Mouse (Mus musculus): Measurements from ENCODE around the gene Catsperd. TPM values are rescaled to one million over a fixed set of nuclear protein-coding genes. Genes with fewer than 3 reads are reported as not detected.

Gene Catsperd
- polyA plus RNA-seq, 1 experiment: 0.25 TPM

- Histone ChIP-seq H3K4me3 (ENCODE audit: low read depth, low read length) (no peak overlapping the region), H3K36me3 (ENCODE audit: control insufficient read depth, insufficient read depth, low read length) (peaks cover 32% of the 10 kb centered on the region), H3K27ac (ENCODE audit: insufficient read depth, low read depth, low read length) (no peak overlapping the region), H3K27me3 (ENCODE audit: control insufficient read depth, insufficient read depth, low read length) (no peaks in the 10 kb centered on the region), H3K4me1 (ENCODE audit: control insufficient read depth, insufficient read depth, insufficient read length, low read length) (no peaks in the 10 kb centered on the region; the same call in 1 of the 2 replicates)
- no peak for TF ChIP-seq POLR2A (IDR thresholded peaks at IDR 0.05; ENCODE audit: low read depth, low read length)
- TF ChIP-seq CTCF (IDR thresholded peaks at IDR 0.05; ENCODE audit: extremely low read depth, insufficient read length, insufficient replicate concordance, low read depth, low read length): no peak
- WGBS: 64% methylated on average over 5 of the region's 5 CpGs
These were observed 55.7 kb downstream of the Catsperd start for GRCm38 (mm10) chr17:56683546-56684140.

GRCm38 (mm10) chr17:56684649-56685048, 56.7 kb downstream of the Catsperd start:
- Histone ChIP-seq H3K36me3 (ENCODE audit: control insufficient read depth, insufficient read depth, low read length) (peaks cover 32% of the 10 kb centered on the region), H3K27me3 (ENCODE audit: control insufficient read depth, insufficient read depth, low read length) (no peaks in the 10 kb centered on the region), H3K27ac (ENCODE audit: insufficient read depth, low read depth, low read length) (no peak overlapping the region), H3K4me1 (ENCODE audit: control insufficient read depth, insufficient read depth, insufficient read length, low read length) (no peaks in the 10 kb centered on the region; the same call in 1 of the 2 replicates), H3K4me3 (ENCODE audit: low read depth, low read length) (no peak overlapping the region)
- WGBS: 79% methylated on average over 2 of the region's 2 CpGs
- TF ChIP-seq POLR2A (IDR thresholded peaks at IDR 0.05; ENCODE audit: low read depth, low read length) (no peak), CTCF (IDR thresholded peaks at IDR 0.05; ENCODE audit: extremely low read depth, insufficient read length, insufficient replicate concordance, low read depth, low read length) (no peak)

DNA sequence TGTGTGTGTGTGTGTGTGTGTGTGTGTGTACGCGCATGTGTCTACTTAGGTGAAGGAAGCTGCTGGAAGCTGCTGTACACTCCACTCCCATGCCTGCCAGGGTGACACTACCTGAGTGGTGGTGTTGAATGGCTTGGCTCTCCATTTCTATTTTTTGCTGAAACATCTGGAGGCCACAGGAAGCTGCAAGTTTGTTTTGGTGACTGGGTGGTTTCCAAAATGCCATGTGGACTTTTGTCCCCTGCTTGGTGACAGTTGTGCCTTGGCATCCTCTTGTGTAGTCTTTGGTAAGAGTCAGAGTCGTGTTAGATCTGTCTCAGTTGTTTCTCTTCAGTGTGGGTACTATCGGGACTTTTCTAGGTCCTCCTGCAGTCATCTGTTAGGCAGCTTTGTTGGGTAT, 58.9 kb downstream of the Catsperd start:
- no peak overlapping the region for H3K4me3 ChIP-seq (ENCODE audit: low read depth, low read length)
- TF ChIP-seq POLR2A (IDR thresholded peaks at IDR 0.05; ENCODE audit: low read depth, low read length): no peak
- TF ChIP-seq CTCF (IDR thresholded peaks at IDR 0.05; ENCODE audit: extremely low read depth, insufficient read length, insufficient replicate concordance, low read depth, low read length): no peak
- H3K27ac ChIP-seq (ENCODE audit: insufficient read depth, low read depth, low read length): no peak overlapping the region; the same call in 1 of the 2 replicates

GRCm38 (mm10) chr17:56688045-56688444, 60.1 kb downstream of the Catsperd start:
- Histone ChIP-seq H3K4me1 (ENCODE audit: control insufficient read depth, insufficient read depth, insufficient read length, low read length) (no peaks in the 10 kb centered on the region; the same call in 1 of the 2 replicates), H3K36me3 (ENCODE audit: control insufficient read depth, insufficient read depth, low read length) (peaks cover 39% of the 10 kb centered on the region), H3K27me3 (ENCODE audit: control insufficient read depth, insufficient read depth, low read length) (no peaks in the 10 kb centered on the region), H3K4me3 (ENCODE audit: low read depth, low read length) (no peak overlapping the region), H3K27ac (ENCODE audit: insufficient read depth, low read depth, low read length) (no peak overlapping the region)
- no peak for TF ChIP-seq CTCF (IDR thresholded peaks at IDR 0.05; ENCODE audit: extremely low read depth, insufficient read length, insufficient replicate concordance, low read depth, low read length)
- TF ChIP-seq POLR2A (IDR thresholded peaks at IDR 0.05; ENCODE audit: low read depth, low read length): no peak

More for the DNA sequence above, 58.9 kb downstream of the Catsperd start:
- peaks cover 36% of the 10 kb centered on the region for H3K36me3 ChIP-seq (ENCODE audit: control insufficient read depth, insufficient read depth, low read length)
- H3K27me3 ChIP-seq (ENCODE audit: control insufficient read depth, insufficient read depth, low read length): no peaks in the 10 kb centered on the region
- H3K4me1 ChIP-seq (ENCODE audit: control insufficient read depth, insufficient read depth, insufficient read length, low read length): no peaks in the 10 kb centered on the region; the same call in 1 of the 2 replicates
- 81% methylated on average over 4 of the region's 4 CpGs for WGBS

GRCm38 (mm10) chr17:56688689-56689088, 60.7 kb downstream of the Catsperd start:
- Histone ChIP-seq H3K4me3 (ENCODE audit: low read depth, low read length) (no peak overlapping the region), H3K36me3 (ENCODE audit: control insufficient read depth, insufficient read depth, low read length) (peaks cover 39% of the 10 kb centered on the region), H3K27me3 (ENCODE audit: control insufficient read depth, insufficient read depth, low read length) (no peaks in the 10 kb centered on the region), H3K27ac (ENCODE audit: insufficient read depth, low read depth, low read length) (no peak overlapping the region), H3K4me1 (ENCODE audit: control insufficient read depth, insufficient read depth, insufficient read length, low read length) (no peaks in the 10 kb centered on the region; the same call in 1 of the 2 replicates)
- 74% methylated on average over 2 of the region's 2 CpGs for WGBS
- TF ChIP-seq POLR2A (IDR thresholded peaks at IDR 0.05; ENCODE audit: low read depth, low read length) (no peak), CTCF (IDR thresholded peaks at IDR 0.05; ENCODE audit: extremely low read depth, insufficient read length, insufficient replicate concordance, low read depth, low read length) (no peak)

- Histone ChIP-seq H3K4me1 (ENCODE audit: control insufficient read depth, insufficient read depth, insufficient read length, low read length) (no peaks in the 10 kb centered on the region), H3K4me3 (ENCODE audit: low read depth, low read length) (no peak overlapping the region), H3K27ac (ENCODE audit: insufficient read depth, low read depth, low read length) (no peak overlapping the region), H3K27me3 (ENCODE audit: control insufficient read depth, insufficient read depth, low read length) (no peaks in the 10 kb centered on the region), H3K36me3 (ENCODE audit: control insufficient read depth, insufficient read depth, low read length) (peaks cover 44% of the 10 kb centered on the region)
- TF ChIP-seq POLR2A (IDR thresholded peaks at IDR 0.05; ENCODE audit: low read depth, low read length) (no peak), CTCF (IDR thresholded peaks at IDR 0.05; ENCODE audit: extremely low read depth, insufficient read length, insufficient replicate concordance, low read depth, low read length) (no peak)
- 48% methylated on average over 1 of the region's 1 CpGs for WGBS
These were observed 65.5 kb downstream of the Catsperd start for GRCm38 (mm10) chr17:56693395-56693794.

DNA sequence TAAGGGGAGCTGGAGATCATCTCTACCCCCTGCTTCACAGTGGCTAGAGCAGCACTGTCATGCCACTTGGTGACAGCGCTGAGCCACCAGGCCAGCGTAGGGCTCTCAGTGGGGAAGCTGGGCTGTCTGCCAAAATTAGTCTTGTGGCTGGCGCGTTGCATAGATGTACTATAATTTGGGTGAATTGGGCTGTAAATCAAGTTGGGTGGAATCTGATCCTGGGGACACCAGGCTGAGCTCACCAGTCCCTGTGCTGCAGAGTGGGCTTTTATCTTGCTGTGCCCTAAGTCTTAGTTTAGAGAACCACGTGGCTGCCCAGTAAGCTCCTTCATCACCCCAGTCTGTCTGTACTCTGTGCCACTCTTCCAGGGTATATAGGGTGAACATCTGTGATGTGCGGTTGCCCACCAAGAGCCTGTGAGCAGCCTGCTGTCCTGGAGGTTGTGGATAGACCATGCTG, 65.9 kb downstream of the Catsperd start:
- Histone ChIP-seq H3K4me1 (ENCODE audit: control insufficient read depth, insufficient read depth, insufficient read length, low read length) (no peaks in the 10 kb centered on the region), H3K36me3 (ENCODE audit: control insufficient read depth, insufficient read depth, low read length) (peaks cover 46% of the 10 kb centered on the region), H3K27me3 (ENCODE audit: control insufficient read depth, insufficient read depth, low read length) (no peaks in the 10 kb centered on the region), H3K4me3 (ENCODE audit: low read depth, low read length) (no peak overlapping the region), H3K27ac (ENCODE audit: insufficient read depth, low read depth, low read length) (no peak overlapping the region)
- TF ChIP-seq CTCF (IDR thresholded peaks at IDR 0.05; ENCODE audit: extremely low read depth, insufficient read length, insufficient replicate concordance, low read depth, low read length): no peak
- TF ChIP-seq POLR2A (IDR thresholded peaks at IDR 0.05; ENCODE audit: low read depth, low read length): no peak
- 28% methylated on average over 6 of the region's 6 CpGs for WGBS
